Mouse (Mus musculus) splenic B cell, adult 2 months (primary cell): ENCODE data around the gene Glrx2.

Experiments used
- DNase-seq: peaks from one replicate; pipeline ENCODE4 v3.0.0-alpha.2; 2011; ENCODE audit warnings: low read depth, low spot score
- H3K27me3 ChIP-seq: 2 replicates; pipeline ENCODE4 v1.6.1; 2012; ENCODE audit warnings: mild to moderate bottlenecking, low read length, moderate library complexity, mixed read lengths; ENCODE audit not compliant: control insufficient read depth, poor library complexity, insufficient read depth, severe bottlenecking
- H3K36me3 ChIP-seq: 2 replicates; pipeline ENCODE4 v1.6.1; 2012; ENCODE audit warnings: mild to moderate bottlenecking, low read length, moderate library complexity, mixed read lengths; ENCODE audit not compliant: control insufficient read depth, poor library complexity, insufficient read depth, severe bottlenecking

Gene Glrx2

DNA sequence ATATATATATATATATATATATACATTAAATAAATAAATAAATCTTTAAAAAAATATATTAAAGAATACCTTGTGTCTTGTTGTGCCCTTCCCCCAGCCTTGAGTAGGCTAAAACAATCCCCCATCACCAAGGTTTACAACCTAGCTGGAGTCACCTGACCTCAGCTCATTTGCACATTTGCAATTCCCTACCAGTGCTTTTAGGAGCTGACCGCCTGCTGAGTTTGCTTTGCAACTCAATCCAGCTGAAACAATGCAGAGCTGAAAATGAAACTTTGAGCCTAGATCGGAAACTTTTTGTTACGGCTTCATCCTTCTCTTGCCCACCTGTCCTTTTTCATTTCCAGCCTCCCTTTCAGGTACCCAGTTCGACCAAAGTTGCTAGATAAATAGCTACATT lies 15.6 kb downstream of the Glrx2 start:
- Histone ChIP-seq H3K27me3 (no peaks in the 10 kb centered on the region), H3K36me3 (no peaks in the 10 kb centered on the region)
- no peak for DNase-seq

DNA sequence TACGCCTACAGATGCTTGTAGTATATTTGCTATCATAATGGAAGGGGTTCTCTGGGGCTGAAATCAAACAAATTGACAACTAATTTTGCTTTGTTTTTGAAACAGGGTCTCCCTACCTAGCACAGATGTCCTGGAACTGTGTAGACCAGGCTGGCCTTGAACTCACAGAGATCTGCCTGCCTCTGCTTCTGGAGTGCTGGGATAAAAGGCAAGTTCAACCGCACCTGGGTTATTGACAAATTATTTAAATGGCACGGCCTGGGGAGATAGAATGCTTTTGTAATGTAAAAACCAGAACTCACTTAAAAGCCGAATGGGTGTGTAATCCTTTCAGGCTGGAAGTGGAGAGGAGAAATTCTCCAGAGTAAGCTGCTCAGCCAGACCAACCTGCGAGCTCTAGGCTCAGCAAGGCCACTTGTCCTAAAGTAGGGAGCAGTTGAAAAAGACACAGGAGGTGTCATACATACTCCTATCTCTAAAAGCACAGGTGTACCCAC lies 17.8 kb downstream of the Glrx2 start:
- H3K27me3 ChIP-seq, result no peaks in the 10 kb centered on the region
- DNase-seq, result no peak
- no peaks in the 10 kb centered on the region for H3K36me3 ChIP-seq

DNA sequence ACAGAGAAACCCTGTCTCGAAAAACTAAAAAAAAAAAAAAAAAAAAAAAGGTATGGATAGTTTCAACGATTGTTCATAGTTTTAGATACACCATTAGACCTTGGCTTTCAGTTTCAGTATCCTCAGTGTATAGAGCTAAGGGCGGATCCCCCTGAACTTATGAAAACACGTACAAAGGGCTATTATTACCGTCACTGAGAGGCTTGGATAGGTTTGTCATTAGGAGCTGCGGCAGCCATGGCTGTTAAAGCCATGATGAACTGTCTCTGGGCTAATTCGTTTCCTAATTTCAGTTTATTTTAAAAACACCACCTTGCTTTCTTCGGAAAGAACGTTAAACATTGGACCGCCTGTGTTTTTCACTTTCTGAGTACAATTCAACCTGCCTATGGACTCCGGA lies 22.7 kb downstream of the Glrx2 start:
- peaks cover 4% of the 10 kb centered on the region; the same call in 1 of the 2 replicates for H3K36me3 ChIP-seq
- no peaks in the 10 kb centered on the region for H3K27me3 ChIP-seq
- DNase-seq, result peak; percentile 60

DNA sequence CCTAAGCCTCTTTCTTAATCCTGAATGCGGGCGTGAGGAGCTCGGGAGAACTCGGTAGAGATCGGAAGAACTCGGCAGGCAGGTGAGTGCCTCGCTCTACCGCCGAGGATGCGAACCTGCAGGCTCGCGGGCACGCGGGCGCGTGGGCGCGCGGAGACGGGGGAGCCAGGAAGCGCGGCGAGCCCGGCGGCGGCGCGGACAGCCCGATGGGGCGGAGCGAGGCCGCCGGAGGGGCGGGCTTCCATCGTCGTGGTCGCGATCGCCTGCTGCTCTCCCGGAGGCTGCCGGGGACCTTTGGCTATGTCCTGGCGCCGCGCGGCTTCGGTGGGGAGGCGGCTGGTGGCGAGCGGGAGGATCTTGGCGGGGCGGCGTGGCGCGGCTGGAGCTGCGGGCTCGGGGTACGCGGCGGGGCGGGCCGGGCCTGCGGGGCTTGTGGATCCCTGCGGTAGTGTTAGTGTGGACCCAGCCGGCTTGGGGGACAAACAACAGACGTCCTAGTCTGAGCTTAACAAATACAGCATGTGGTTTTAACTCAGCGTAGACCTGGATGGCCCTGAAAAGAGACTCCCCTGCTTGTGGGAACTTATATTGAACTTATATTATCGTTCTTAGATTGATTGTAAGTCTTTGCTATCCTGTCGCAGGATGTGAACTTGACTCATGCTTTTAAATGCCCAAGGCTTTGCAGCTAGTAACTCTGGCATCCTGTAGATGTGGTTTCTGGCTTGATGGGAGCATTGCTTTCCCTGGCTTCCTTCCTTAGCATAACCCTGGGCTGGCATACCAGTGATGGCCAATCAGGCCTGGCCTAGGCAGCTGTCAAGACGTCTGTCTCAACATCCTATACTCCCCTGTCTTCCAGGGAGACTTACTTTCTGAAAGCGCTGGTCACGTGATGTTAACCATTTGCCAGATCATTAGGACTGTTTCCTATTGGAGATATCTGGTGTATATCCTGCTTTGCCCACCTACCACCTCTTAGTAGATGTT lies 23.5 kb downstream of the Glrx2 start:
- no peaks in the 10 kb centered on the region for H3K27me3 ChIP-seq
- peak; percentile 90 for DNase-seq
- peaks cover 4% of the 10 kb centered on the region; the same call in 1 of the 2 replicates for H3K36me3 ChIP-seq

DNA sequence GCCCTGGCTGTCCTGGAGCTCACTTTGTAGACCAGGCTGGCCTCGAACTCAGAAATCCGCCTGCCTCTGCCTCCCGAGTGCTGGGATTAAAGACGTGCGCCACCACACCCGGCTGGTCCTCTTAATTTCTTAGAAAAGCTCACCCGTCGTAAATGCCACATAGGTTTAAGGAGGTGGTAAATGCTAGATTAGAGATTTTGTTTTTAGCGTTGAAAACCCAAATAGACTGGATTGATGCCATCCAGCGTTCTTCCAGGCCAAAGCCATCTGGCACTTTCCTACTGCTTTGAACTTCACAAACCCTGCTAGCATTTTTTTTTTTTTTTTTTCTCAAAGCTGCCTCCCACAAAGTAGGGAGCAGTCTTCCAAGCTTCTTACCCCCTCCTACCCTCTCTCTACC lies 24.4 kb downstream of the Glrx2 start:
- no peak for DNase-seq
- Histone ChIP-seq H3K27me3 (no peaks in the 10 kb centered on the region), H3K36me3 (peaks cover 4% of the 10 kb centered on the region; the same call in 1 of the 2 replicates)

DNA sequence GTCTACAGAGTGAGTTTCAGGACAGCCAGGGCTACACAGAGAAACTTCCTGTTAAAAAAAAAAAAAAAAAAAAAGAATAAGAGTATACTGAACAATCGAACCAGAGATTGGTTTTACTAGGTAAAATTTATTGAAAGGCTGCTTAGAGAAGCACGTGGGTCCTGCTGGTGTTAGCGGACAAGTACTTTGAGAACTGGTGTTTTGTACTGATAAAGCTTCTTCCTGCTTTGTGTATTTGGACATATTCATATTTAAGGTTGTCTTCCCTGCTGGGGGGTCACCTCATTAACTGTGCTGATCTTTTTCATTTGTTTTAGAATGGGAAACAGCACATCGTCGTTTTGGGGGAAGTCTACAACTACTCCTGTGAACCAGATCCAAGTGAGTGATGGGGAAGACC lies 25.2 kb downstream of the Glrx2 start:
- no peak for DNase-seq
- Histone ChIP-seq H3K27me3 (no peaks in the 10 kb centered on the region), H3K36me3 (peaks cover 9% of the 10 kb centered on the region; the same call in 1 of the 2 replicates)

DNA sequence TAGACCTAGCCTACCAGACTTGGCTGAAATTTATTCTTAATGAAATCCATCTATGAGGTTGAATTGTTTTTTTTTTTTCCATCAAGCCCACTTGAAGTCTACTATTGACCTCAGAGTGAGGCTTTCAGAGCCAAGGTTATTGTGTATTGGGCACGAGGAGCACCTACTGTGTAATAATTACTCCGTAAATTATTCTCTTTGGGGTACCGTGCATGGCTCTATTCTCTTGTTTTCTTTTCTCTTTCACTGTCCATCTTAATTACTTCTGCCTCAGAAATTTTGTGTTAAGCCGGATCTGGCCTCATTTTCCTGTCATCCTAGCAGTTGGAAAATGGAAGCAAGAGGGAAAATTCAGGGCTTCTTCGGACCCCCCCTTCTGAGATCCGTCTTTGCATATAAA lies 26.0 kb downstream of the Glrx2 start:
- Histone ChIP-seq H3K36me3 (peaks cover 12% of the 10 kb centered on the region; the same call in 1 of the 2 replicates), H3K27me3 (no peaks in the 10 kb centered on the region)
- no peak for DNase-seq

DNA sequence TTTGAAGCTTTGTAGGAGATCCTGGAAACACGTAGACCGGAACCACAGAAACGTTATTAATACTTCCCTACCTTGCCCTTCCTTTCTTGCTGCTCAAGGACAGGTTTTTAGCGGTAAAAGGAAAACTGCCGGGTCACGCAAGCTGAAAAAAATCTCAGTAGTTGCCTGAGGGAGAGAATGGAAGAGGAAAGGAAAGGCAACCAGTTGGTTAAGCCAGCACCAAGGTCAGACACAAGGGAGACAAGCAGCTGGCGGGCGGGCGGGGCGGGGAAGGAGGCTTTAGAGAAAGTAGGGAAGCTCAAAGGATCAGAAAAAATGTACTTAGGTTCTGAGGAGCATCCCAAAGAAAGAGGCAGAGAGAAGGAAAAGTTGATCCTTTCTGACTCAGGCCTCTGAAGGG lies 29.7 kb downstream of the Glrx2 start:
- H3K27me3 ChIP-seq, result no peaks in the 10 kb centered on the region
- no peak for DNase-seq
- H3K36me3 ChIP-seq, result peaks cover 12% of the 10 kb centered on the region; the same call in 1 of the 2 replicates

DNA sequence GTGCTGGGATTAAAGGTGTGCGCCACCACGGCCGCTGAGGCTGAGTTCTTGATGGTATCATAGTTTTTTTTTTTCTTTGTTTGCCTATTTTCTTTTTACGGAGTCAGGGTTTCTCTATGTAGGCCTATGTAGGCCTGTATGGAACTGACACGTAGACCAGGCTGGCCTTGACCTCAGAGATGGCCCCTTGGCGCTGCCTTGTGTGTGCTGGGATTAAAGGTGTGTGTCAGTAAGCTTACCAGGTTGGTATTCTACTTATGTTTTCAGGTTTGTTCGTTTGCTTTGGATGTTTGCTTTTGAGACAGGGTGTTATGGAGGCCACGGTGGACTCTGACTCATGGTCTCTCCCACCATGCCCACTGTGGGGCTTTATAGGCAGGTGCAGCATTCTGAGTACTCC lies 46.0 kb downstream of the Glrx2 start:
- H3K27me3 ChIP-seq, result no peaks in the 10 kb centered on the region

DNA sequence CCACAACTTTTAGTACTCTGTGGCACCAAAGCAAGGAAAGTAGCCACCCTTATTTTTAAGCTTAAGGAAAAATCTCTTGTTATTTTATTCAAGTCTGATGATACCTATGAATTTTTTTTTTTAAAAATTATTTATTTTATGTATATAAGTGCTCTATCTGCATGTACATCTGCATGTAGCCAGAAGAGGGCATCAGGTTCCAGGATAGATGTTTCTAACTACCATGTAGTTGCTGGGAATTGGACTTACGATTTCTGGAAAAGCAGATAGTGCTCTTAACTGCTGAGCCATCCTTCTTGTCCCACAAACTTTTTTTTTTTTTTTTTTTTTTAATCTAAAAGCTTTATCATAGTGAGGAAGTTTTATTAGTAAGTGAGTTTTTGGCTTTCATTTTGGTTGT lies 48.3 kb downstream of the Glrx2 start:
- Histone ChIP-seq H3K27me3 (no peaks in the 10 kb centered on the region), H3K36me3 (no peaks in the 10 kb centered on the region)
- DNase-seq, result no peak

More for the DNA sequence above, 46.0 kb downstream of the Glrx2 start:
- no peaks in the 10 kb centered on the region for H3K36me3 ChIP-seq
- no peak for DNase-seq

DNA sequence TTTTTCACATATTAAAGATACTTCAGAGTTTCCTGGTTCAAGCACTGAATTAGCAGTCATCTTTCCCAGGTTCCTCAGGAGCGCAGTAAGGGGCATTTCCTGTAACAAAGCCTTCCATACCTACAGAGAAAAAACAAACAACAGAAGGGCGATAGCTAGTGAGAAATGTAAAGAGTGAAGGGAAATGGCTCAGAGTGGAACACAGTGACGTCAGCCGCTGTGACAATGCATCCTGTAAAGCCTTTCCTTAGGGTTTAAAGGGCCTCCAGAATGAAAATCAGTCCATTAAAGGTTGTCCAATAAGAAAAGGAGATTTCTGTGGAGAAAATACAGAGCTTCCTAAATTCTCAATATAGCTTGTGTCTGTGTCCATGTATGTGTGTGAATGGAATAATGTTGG lies 49.7 kb downstream of the Glrx2 start:
- Histone ChIP-seq H3K27me3 (no peaks in the 10 kb centered on the region), H3K36me3 (no peaks in the 10 kb centered on the region)
- DNase-seq, result no peak

DNA sequence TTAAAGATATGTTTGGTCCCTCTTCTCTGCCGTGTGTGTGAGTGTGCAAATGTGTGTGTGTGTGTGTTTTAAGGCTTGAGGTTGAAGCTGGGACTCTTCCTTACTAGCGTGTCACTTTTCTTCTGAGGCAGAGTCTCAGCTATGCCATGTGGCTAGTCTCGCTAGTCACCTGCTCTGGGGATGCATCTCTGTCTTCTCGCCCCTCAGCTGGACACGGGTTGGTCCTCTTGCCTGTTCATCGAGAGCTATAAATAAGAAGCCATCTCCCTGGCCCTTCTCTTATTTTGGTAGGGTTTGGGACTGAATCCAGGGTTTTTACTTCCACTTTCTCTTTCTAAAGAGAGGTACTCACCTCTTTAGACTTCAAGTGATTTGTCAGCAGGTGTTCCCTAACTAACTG lies 50.1 kb downstream of the Glrx2 start:
- no peaks in the 10 kb centered on the region for H3K36me3 ChIP-seq
- DNase-seq, result no peak
- H3K27me3 ChIP-seq, result no peaks in the 10 kb centered on the region

DNA sequence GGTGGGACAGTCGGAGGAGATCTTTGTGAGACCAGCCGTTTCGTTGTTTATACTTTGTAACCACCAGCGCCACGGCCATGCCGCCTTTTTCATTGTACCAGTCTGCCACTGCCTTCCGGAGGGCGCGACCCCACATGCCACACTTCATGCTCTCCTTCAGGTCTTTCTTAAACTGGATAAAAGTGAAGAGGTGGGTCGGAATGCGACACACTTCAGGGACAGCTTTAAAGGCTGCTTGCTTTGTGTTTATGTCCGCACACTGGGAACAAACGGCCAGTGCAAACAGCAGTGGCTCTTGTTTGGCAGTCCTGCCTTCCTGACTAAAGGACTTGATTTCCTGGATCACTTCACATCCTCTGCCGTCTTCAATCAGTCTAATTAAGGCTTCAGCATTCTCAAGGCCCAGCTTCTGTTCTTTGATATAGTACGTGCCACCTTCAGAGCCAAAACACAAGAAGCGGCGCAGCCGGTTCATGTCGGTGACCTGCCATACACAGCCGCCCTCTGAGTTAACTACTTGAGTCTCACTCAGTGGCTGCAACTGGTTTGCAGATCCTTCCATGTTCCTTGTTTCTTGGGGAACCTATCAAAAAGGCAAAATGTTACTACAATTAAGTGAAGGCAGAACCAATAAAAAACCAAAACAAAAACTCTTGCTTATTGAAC lies 54.4 kb downstream of the Glrx2 start:
- no peaks in the 10 kb centered on the region for H3K36me3 ChIP-seq
- no peak for DNase-seq
- H3K27me3 ChIP-seq, result no peaks in the 10 kb centered on the region

DNA sequence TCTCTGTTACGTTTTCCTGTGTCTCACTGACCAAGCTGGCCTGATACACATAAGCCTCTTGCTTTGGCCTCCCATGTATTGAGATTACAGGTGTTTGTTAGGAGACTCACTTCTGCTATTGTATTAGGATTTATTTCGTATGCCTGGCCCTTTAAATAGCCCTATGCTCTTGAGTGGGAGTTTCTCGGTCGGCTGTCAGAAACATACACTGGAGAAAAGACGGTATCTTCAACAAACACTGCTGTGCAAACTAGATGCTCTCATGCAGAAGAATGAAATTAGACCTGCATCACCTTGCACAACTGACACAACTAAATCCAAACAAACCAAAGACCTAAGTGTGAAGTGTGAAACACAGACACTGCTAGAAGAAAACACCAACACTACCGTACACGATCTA lies 56.9 kb downstream of the Glrx2 start:
- no peaks in the 10 kb centered on the region for H3K27me3 ChIP-seq
- DNase-seq, result no peak
- no peaks in the 10 kb centered on the region for H3K36me3 ChIP-seq

DNA sequence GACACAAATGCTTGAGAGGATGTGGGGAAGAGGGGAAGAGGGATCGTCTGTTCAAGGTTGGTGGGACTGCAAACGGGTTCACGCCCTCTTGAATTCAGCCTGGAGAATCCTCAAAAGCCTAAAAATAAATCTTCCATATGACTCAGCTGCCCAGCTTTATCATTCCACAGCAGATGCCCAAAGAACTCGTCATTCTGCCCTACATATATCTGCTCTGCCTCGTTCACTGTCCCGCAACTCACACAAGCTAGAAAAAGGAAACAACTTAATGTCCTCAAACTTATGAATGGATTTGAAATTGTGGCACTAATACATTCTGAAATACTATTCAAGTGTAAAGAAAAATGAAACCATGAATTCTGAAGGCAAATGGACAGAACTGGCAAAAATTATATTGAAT lies 57.8 kb downstream of the Glrx2 start:
- no peaks in the 10 kb centered on the region for H3K27me3 ChIP-seq
- DNase-seq, result no peak
- H3K36me3 ChIP-seq, result no peaks in the 10 kb centered on the region
